Mouse (Mus musculus) natural killer cell, adult 2 months (primary cell): Measurements from ENCODE around the gene Gm49325.

ENCODE experiments used
- DNase-seq, 2 experiments: peaks; one replicate each; pipeline ENCODE4 v3.0.0; 2022; ENCODE audit warnings: low spot score in 2 of 2

Gm49325 gene

GRCm38 (mm10) chr10:77626036-77626435 lies 20.0 kb downstream of the Gm49325 start:
- DNase-seq = no peak

GRCm38 (mm10) chr10:77626591-77626990 lies 20.6 kb downstream of the Gm49325 start:
- peak; percentile 44 to 71 for DNase-seq

- DNase-seq = peak; percentile 78 to 84
These were observed 21.5 kb downstream of the Gm49325 start for GRCm38 (mm10) chr10:77627497-77627896.

GRCm38 (mm10) chr10:77629163-77629562 lies 23.2 kb downstream of the Gm49325 start:
- DNase-seq = no peak

GRCm38 (mm10) chr10:77629970-77630369 lies 24.0 kb downstream of the Gm49325 start:
- peak; percentile 46 to 67 for DNase-seq

GRCm38 (mm10) chr10:77634016-77634415 lies 28.0 kb downstream of the Gm49325 start:
- peak in 1 of 2 experiments; percentile 46 for DNase-seq

GRCm38 (mm10) chr10:77634452-77635231 lies 28.6 kb downstream of the Gm49325 start:
- no peak for DNase-seq

GRCm38 (mm10) chr10:77636234-77636922 lies 30.4 kb downstream of the Gm49325 start:
- DNase-seq = no peak

- no peak for DNase-seq
These were observed 33.0 kb downstream of the Gm49325 start for GRCm38 (mm10) chr10:77638956-77639355.

- DNase-seq = no peak
These were observed 37.2 kb downstream of the Gm49325 start for GRCm38 (mm10) chr10:77643160-77643559.

- peak in 1 of 2 experiments; percentile 36 for DNase-seq
These were observed 39.6 kb downstream of the Gm49325 start for GRCm38 (mm10) chr10:77645571-77645970.

GRCm38 (mm10) chr10:77647461-77647860 lies 41.5 kb downstream of the Gm49325 start:
- no peak for DNase-seq

- DNase-seq = no peak
These were observed 41.9 kb downstream of the Gm49325 start for GRCm38 (mm10) chr10:77647901-77648300.

- peak in 1 of 2 experiments; percentile 30 for DNase-seq
These were observed 46.0 kb downstream of the Gm49325 start for GRCm38 (mm10) chr10:77652046-77652445.

GRCm38 (mm10) chr10:77658286-77658994 lies 52.4 kb downstream of the Gm49325 start:
- peak in 1 of 2 experiments; percentile 33 for DNase-seq

- DNase-seq = no peak
These were observed 58.1 kb downstream of the Gm49325 start for GRCm38 (mm10) chr10:77663949-77664665.

GRCm38 (mm10) chr10:77666342-77666741 lies 60.3 kb downstream of the Gm49325 start:
- no peak for DNase-seq

GRCm38 (mm10) chr10:77667402-77667801 lies 61.4 kb downstream of the Gm49325 start:
- no peak for DNase-seq

- no peak for DNase-seq
These were observed 64.7 kb downstream of the Gm49325 start for GRCm38 (mm10) chr10:77670710-77671109.

GRCm38 (mm10) chr10:77671519-77671918 lies 65.5 kb downstream of the Gm49325 start:
- DNase-seq = no peak

GRCm38 (mm10) chr10:77673765-77674164 lies 67.8 kb downstream of the Gm49325 start:
- peak in 1 of 2 experiments; percentile 66 for DNase-seq

GRCm38 (mm10) chr10:77677562-77677961 lies 71.6 kb downstream of the Gm49325 start:
- DNase-seq = peak in 1 of 2 experiments; percentile 26
